Mouse (Mus musculus) megakaryocyte-erythroid progenitor cell, adult 5 weeks (primary cell): ENCODE measurements around the gene Zfp968. TPM values are rescaled to one million over a fixed set of nuclear protein-coding genes. Genes with fewer than 3 reads are reported as not detected.

ENCODE experiments used
- polyA plus RNA-seq: library from polyadenylated mRNA; stranded (reverse); fragments of >175 nt; gene quantifications from 2 replicates; pipeline ENCODE4 v1.2.3, GENCODE M21; 2012

Zfp968 gene
- 0.63 and 0.94 TPM in 2 replicates for polyA plus RNA-seq

DNA sequence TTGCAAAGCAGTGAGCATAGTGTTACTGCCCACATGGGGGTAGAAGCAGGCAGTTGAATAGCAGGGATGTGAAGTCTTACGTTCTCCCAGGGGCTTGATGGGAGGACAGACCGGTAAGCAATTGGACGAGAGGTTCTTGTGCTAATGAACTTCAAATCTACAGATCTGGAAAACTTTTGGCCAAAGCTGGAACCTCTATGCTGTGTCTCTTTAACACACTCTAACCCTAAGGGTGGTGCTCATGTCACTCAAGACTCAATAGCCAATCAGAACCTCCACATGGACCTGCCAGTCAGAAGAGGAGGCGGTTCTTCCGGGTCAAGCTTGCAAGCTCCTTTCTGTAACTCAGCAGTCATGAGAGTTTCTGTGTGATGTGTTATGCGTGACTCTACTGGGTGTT lies at the start of gene Zfp968:
Gene Zfp968 (plus strand): TSS at position 301 of the 400 bp plus-strand sequence.

DNA sequence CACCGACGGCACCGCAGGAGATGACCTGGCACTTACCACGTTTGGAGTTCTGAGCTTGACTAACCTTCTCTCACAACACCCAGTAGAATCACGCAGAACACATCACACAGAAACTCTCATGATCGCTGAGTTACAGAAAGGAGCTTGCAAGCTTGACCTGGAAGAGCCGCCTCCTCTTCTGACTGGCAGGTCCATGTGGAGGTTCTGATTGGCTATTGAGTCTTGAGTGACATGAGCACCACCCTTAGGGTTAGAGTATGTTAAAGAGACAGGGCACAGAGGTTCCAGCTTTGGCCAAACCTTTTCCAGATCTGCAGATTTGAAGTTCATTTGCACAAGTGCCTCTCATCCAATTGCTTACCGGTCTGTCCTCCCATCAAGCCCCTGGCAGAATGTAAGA lies 34.1 kb upstream of the Zfp968 start, which contains the start of gene Gm4631:
Gene Gm4631 (minus strand): TSS at position 101 of the 400 bp plus-strand sequence.

Other genes with a start within 250 kb of the Zfp968 start
- gene Gm14399, start 230.4 kb upstream of the Zfp968 start, polyA plus RNA-seq: 0.18 TPM in 1 of 2 replicates, not detected in the other
- 0.02 TPM in 1 of 2 replicates, not detected in the other for gene Gm14443, start 196.6 kb upstream of the Zfp968 start, polyA plus RNA-seq
- gene Gm14391, start 165.5 kb upstream of the Zfp968 start, polyA plus RNA-seq: 0.53 and 1.2 TPM in 2 replicates
- 0.06 and 0.29 TPM in 2 replicates for gene Gm14440, start 97.3 kb upstream of the Zfp968 start, polyA plus RNA-seq
- gene Gm4631, start 34.2 kb upstream of the Zfp968 start, polyA plus RNA-seq: 0.35 and 0.51 TPM in 2 replicates
- 0.45 and 0.82 TPM in 2 replicates for gene Gm4724, start 63.4 kb downstream of the Zfp968 start, polyA plus RNA-seq
- 0.26 and 0.73 TPM in 2 replicates for gene Zfp965, start 97.5 kb downstream of the Zfp968 start, polyA plus RNA-seq